Mouse (Mus musculus): ENCODE results near the gene Rpl22. TPM values are rescaled to one million over a fixed set of nuclear protein-coding genes. Genes with fewer than 3 reads are reported as not detected.

The Rpl22 gene
- total RNA-seq, 2 experiments from 2014 or later: 429 to 514 TPM

GRCm38 (mm10) chr4:152328691-152329090, 3.1 kb downstream of the Rpl22 start:
- ATAC-seq (replicated peaks; ENCODE audit: low FRiP score, poor library complexity, severe bottlenecking): no peak

GRCm38 (mm10) chr4:152332952-152333351, 7.4 kb downstream of the Rpl22 start:
- ATAC-seq (replicated peaks; ENCODE audit: low FRiP score, poor library complexity, severe bottlenecking): no peak

GRCm38 (mm10) chr4:152333587-152333986, 8.0 kb downstream of the Rpl22 start:
- ATAC-seq (replicated peaks; ENCODE audit: low FRiP score, poor library complexity, severe bottlenecking): no peak

- ATAC-seq (replicated peaks; ENCODE audit: low FRiP score, poor library complexity, severe bottlenecking): no peak
These were observed 12.2 kb downstream of the Rpl22 start for GRCm38 (mm10) chr4:152337772-152338171.

DNA sequence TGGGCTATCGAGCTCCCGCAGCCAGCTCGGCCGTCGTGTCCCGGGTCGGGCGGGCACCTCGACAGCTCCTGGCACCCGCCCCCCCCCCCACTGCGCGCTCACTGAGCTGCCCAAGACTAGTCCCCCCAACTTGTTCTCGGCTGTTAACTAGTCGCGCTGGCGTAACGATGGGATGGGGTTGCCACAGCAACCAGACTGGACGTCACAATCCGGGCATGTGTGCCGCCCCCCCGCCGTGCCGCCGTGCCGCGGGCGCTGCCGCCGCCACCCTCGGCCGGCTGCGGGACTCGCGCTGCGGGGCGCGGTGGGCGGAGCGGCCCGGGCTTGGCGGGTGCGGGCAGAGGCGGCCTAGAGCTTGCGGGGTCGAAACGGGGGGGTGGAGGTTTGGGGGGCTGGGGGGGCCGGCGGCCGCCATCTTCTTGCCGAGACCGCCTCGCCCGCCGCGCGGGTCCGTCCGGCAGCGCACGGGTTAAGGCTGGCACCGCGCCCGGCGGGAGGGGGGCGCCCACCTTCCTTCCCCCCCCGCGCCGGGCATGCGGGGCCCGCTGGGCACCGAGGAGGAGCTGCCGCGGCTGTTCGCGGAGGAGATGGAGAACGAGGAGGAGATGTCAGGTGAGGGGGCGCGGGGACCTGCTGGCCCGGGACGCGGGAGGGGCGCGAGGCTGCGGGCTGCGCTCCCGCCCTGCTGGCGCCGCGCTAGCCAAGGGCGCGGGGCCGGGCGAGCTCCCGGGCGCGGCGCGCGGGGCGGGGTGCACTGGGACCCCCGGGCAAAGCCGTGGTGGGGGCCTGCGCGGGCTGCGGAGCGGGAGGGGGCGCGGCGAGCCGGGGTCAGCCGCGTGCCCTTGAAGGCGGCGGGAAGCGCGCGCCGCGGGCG, 13.1 kb downstream of the Rpl22 start, which contains the start of gene Chd5:
TSS of gene Chd5 (plus strand) at position 233 of the 874 bp plus-strand sequence.
- ATAC-seq (replicated peaks; ENCODE audit: low FRiP score, poor library complexity, severe bottlenecking): no peak

- ATAC-seq (replicated peaks; ENCODE audit: low FRiP score, poor library complexity, severe bottlenecking): no peak
These were observed 13.8 kb downstream of the Rpl22 start for GRCm38 (mm10) chr4:152339293-152339790.

GRCm38 (mm10) chr4:152340584-152341284, 15.2 kb downstream of the Rpl22 start:
- no peak for ATAC-seq (replicated peaks; ENCODE audit: low FRiP score, poor library complexity, severe bottlenecking)

GRCm38 (mm10) chr4:152343296-152343695, 17.8 kb downstream of the Rpl22 start:
- ATAC-seq (replicated peaks; ENCODE audit: low FRiP score, poor library complexity, severe bottlenecking): no peak

- ATAC-seq (replicated peaks; ENCODE audit: low FRiP score, poor library complexity, severe bottlenecking): no peak
These were observed 19.1 kb downstream of the Rpl22 start for GRCm38 (mm10) chr4:152344651-152345050.

GRCm38 (mm10) chr4:152345120-152345889, 19.8 kb downstream of the Rpl22 start:
- no peak for ATAC-seq (replicated peaks; ENCODE audit: low FRiP score, poor library complexity, severe bottlenecking)

- no peak for ATAC-seq (replicated peaks; ENCODE audit: low FRiP score, poor library complexity, severe bottlenecking)
These were observed 24.4 kb downstream of the Rpl22 start for GRCm38 (mm10) chr4:152349837-152350381.

GRCm38 (mm10) chr4:152350722-152351421, 25.3 kb downstream of the Rpl22 start:
- ATAC-seq (replicated peaks; ENCODE audit: low FRiP score, poor library complexity, severe bottlenecking): no peak

- ATAC-seq (replicated peaks; ENCODE audit: low FRiP score, poor library complexity, severe bottlenecking): no peak
These were observed 26.1 kb downstream of the Rpl22 start for GRCm38 (mm10) chr4:152351422-152352305.

DNA sequence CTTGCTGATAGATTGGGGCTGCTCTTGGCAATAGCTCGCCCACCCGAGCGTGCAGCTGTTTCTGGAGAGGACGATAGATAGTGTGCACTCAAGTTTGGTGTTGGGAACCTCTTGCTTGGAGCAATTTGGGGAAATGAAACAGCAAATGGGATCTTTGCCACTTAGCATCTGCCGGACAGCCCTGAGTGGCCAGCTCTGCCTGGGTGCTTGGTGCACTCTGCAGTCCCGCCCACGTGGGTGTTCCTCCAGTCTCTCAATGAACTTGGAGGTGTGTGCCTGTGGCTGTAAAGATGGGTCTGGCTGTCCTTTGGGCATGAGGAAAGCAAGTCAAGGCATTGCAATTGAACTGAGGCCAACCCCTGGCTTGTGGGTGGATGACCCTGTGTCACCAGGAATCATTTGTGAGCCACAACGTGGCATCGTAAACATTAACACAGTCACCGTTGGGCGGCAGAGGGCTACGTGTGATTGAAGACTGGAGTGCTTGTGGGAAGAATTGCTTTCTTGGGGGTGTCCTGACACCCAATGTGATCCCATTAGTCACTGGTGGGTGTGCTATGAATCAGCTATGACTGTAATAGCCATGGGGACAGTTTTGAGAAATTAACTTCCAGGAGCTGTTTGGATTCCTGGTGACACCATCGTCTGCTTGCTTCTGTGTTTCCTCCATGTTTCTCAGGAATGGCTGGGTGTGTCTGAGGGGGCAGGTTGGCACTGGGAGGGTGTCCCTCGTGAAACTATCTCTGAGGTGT, 28.5 kb downstream of the Rpl22 start:
- no peak for ATAC-seq (replicated peaks; ENCODE audit: low FRiP score, poor library complexity, severe bottlenecking)

DNA sequence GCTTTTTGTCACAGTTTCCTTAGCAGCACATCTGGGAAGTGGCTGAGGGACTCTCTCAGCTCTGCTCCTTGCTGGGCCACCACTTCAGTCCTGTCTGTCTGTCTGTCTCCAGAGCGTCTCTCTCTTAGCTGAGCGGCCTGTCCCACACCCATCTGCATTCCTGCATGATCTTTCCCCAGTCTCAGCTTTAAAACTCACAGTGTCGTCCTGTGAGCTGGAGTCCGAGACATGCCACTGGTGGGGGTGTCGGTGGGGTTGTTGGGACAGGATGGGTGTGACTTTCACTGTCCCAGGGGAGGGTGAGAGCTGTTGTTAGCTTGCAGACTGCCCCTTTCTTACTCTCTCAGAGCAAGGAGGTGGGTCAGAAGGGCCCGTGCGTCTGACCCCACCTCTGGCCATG, 30.1 kb downstream of the Rpl22 start:
- ATAC-seq (replicated peaks; ENCODE audit: low FRiP score, poor library complexity, severe bottlenecking): no peak

- no peak for ATAC-seq (replicated peaks; ENCODE audit: low FRiP score, poor library complexity, severe bottlenecking)
These were observed 34.2 kb downstream of the Rpl22 start for GRCm38 (mm10) chr4:152359700-152360099.

DNA sequence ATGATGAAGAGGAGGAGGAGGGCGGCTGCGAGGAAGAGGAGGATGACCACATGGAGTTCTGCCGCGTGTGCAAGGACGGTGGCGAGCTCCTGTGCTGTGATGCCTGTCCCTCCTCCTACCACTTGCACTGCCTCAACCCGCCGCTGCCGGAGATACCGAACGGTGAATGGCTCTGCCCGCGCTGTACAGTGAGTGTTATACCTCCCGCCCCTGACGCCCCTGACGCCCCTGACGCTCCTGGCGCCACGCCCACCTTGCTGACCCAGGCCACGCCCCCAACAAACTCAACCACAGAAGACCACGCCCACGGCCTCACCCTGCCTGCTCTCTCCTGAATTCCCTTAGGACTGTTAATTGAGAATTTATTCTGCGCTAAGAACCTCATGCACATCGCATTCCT, 35.3 kb downstream of the Rpl22 start:
- no peak for ATAC-seq (replicated peaks; ENCODE audit: low FRiP score, poor library complexity, severe bottlenecking)

GRCm38 (mm10) chr4:152362180-152362579, 36.6 kb downstream of the Rpl22 start:
- ATAC-seq (replicated peaks; ENCODE audit: low FRiP score, poor library complexity, severe bottlenecking): no peak

Measured in erythroid progenitor cell, adult 5-6 weeks (primary cell).